Mouse (Mus musculus): ENCODE measurements at regions not wholly inside any gene's neighbourhood (a gene's known extent, or its start where the extent isn't known, plus 50 kb on each side); places are given as distances from the start of the nearest gene placed in this dataset.
A peak's percentile ranks its signal among the peaks of the same experiment; 100 is the strongest.

- ATAC-seq (ENCODE audit: poor library complexity, severe bottlenecking): no peak
Measured at GRCm38 (mm10) chr6:51263595-51263994, 168.9 kb upstream of the Nfe2l3 start.

DNA sequence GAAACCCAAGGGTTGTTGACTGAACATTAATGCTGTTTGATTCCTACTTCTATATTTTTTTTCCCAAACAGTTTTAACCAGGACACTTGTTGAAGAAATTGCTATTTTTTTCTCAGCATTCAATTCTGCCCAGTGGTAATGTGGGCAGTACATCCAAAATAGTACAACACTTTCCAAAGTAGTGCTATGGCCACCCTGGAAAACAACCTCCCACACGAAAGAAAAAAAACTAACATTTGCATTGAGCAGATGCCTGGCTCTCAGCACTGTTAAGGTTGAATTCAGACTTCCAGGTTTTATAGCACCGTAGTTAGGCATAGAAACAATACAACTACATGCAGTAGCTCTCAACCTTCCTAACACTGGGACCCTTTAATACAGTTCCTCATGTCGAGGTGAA, 167.1 kb upstream of the Nfe2l3 start:
- ATAC-seq (ENCODE audit: poor library complexity, severe bottlenecking): no peak

DNA sequence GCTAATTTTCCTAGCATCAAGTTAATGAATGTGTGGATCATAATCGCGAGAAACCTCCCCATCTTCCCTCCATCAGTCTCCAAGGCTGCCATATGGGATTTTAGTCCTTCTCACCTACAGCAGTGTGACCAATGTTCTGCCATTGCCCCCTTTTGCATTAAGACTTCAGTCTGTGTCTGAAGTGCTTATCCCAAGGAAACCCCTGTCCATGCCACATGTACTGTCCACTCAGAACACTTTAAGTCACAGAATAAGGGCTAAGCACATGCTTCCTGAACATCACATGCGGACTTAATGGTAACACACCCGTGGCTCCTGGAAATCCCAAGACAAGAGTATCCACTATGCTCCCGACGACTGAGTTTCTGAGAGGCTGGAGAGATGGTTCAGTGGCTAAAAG, 165.7 kb upstream of the Nfe2l3 start:
- no peak for ATAC-seq (ENCODE audit: poor library complexity, severe bottlenecking)

DNA sequence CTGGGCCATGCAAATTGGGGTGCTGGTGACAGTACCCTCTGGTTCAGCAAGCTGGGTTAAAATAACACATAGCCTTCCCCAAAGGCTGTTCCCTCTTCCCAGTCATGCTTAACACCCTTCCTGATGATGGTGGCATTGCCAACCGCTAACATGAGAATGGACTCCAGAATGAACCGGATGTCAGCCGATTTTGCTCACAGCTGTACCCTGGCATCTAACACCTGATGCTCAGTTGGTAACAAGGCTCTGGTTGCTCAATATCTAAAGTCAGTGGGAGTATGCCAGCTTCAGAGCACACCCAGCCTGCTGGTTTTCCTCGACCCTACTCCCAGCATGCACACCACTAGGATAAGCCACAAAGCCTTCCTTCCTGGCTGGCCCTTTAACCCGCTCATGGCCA, 164.6 kb upstream of the Nfe2l3 start:
- no peak for ATAC-seq (ENCODE audit: poor library complexity, severe bottlenecking)

- no peak for ATAC-seq (ENCODE audit: poor library complexity, severe bottlenecking)
Measured at GRCm38 (mm10) chr6:51268931-51269330, 163.5 kb upstream of the Nfe2l3 start.

DNA sequence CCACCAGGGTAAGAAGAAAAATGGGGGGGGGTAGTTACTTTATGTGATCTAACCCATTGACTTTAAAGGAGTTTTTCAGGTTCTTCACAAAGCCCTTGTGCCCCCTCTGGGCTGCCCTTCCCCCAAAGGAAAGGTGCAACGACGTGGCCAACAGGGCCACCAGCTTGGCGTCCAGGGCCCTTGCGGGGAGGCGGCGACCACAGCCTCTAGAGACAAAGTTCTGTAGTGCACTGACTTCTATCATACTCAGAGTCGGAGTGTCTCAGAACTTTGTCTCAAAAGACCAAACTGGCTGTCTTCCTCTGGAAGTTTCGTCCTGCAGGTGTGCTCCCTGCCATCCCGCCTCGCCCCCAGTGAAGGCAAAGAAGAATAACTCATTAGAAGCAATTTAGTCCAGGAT, 162.9 kb upstream of the Nfe2l3 start:
- ATAC-seq (ENCODE audit: poor library complexity, severe bottlenecking): no peak

DNA sequence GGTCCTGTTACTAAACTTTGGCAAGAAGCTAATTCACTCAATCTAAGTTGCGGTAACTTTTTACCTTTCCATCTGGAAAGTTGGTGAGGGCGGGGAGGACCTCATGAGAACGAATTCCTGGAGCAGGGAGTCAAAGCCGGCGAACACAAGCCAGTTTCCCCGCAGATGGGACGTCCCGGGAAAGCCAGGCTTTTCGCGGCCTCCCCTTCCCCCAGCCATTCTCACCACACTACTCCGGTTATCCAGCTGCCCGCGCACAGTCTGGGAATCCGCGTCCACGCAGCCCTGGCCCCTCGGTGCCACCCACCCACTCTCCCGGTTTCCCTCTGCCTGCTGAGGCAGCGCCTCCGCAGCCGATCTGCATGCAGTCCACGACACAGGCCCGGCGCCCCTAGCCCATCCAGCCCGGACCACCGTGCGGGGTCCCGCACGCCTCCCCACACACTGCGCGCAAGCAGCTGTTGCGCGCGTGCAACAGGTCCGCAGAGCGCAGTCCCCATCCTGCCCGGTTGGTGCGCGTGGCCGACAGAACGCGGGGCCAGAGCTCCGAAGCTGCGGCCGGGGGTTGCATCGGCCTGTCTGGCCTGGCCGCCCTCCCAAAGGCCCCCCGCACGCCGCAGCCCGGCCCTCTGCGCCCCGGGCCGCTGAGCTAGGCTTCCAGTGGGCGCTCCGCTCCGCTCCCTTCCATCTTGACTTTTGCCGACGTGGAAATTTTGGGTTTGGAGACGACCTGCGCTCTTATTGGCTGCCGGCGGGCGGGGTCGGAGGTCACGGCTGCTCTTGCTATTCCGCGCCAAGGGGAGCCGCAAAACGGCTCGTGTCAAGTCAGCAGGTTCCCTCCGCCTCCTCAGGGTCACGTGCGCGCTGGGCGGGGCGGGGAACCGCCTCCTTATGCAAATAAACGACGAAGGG, 162.0 kb upstream of the Nfe2l3 start:
- ATAC-seq (ENCODE audit: poor library complexity, severe bottlenecking): peak; percentile 94

GRCm38 (mm10) chr6:51271128-51271480, 161.4 kb upstream of the Nfe2l3 start:
- no peak for ATAC-seq (ENCODE audit: poor library complexity, severe bottlenecking)

GRCm38 (mm10) chr6:51272136-51272736, 160.2 kb upstream of the Nfe2l3 start:
- no peak for ATAC-seq (ENCODE audit: poor library complexity, severe bottlenecking)

- ATAC-seq (ENCODE audit: poor library complexity, severe bottlenecking): no peak
Measured at GRCm38 (mm10) chr6:51279491-51279890, 153.0 kb upstream of the Nfe2l3 start.

- ATAC-seq (ENCODE audit: poor library complexity, severe bottlenecking): no peak
Measured at GRCm38 (mm10) chr6:51280231-51280630, 152.2 kb upstream of the Nfe2l3 start.

DNA sequence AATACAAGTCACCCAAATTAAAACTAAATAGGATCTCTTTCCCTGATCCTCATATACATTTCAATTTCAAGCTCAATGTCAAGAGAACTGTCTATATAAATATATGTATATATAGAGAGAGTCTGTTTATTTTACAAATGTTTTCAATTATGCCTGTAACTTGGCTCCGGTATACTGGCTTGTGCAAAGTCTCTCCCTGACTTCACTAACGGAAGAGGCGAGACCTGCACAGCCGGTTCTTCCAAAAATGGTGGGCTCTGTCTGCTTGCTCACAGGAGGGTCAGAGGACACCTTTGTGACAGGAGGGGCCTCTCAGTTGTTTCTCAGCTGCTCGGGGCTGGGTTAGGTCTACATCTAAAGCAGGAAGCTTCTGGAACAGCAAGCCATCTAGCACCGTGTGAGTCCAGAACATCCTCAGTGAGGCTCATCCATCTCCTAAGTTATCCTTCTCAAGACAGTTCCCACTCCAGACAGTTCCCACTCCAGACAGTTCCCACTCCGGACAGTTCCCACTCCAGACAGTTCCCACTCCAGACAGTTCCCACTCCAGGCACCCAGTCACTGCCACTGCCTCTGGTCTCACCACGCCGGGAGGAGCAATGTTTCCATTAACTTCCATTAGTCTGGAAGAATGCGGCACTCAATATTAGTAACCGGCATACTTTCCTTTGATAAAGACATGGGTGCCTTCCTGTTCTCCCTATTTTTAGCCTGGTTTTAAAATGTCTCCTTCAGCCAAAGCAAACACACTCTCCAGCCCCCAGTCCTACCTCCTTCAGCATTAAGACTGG, 148.4 kb upstream of the Nfe2l3 start:
- no peak for ATAC-seq (ENCODE audit: poor library complexity, severe bottlenecking)

- ATAC-seq (ENCODE audit: poor library complexity, severe bottlenecking): no peak
Measured at GRCm38 (mm10) chr6:51284881-51285280, 147.6 kb upstream of the Nfe2l3 start.

- no peak for ATAC-seq (ENCODE audit: poor library complexity, severe bottlenecking)
Measured at GRCm38 (mm10) chr6:51286836-51287235, 145.6 kb upstream of the Nfe2l3 start.

DNA sequence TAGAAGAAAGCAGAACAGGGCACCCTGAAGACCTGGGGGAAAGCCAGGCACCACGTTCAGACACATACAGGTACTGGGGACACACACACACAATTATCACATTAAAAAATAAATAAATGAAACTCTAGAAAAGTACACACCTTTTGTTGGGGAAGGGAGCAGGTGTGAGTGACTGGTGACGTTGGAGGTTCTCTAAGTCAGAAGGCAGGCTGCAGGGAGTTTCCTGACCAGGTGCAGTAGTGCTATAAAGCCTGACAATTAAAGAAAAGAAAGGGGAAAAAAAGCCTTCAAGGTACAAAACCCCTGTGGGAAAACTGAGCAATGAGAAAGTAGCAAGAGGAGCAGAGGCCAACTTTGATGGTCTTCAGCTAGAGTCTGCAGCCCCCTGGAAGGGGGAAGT, 145.1 kb upstream of the Nfe2l3 start:
- no peak for ATAC-seq (ENCODE audit: poor library complexity, severe bottlenecking)

DNA sequence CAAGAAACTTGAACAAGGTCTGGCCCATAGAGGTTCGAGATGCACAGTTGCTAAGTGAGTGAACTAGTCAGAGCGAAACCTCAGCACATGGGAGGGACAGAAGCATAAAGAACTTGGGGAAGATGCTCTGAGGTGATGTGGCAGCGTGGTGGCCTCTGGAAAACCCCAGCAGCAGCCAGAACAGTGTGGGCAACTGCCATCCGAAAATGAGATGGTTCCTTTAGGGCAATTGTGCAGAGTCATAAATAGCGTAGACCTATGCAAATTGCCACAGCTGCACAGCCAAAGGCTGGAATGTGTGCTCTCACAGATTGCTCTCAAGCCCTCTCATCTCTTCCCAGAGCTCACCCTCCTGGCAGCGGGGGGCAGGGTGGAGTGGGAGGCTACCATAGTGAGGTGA, 144.7 kb upstream of the Nfe2l3 start:
- ATAC-seq (ENCODE audit: poor library complexity, severe bottlenecking): no peak

DNA sequence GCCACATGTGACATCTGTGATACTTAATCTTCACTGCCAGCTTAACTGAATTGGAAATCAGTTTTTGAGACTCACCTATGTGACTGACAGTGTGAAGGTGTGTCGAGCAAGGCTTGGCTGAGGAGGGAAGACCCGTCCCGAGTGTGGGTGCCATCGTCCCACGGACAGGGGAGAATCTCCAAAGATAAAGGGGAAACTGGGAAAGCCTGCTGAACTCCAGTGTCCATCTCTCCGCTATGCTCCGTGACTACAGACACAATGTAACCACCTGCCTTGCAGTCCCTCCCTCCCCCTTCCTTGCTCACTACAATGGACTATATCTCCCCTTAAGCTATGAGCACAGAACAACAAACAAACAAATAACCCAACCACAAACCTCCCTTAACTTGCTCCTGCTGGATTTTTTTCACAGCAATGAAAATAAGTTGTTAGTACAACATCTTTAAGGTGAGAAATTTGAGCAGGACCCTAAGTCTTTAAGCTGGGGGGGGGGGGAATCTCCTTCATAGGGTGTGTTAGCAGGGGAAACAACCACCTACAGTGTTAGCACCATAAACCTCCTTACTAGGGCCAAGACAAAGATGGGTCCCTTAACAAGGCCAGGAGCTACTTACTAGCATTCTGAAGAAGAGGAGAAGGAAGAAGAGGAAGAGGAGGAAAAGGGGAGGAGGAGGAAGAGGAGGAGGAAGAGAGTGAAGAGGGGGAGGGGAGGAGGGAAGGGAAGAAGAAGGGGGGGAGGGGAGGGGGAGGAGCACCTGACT, 144.0 kb upstream of the Nfe2l3 start:
- ATAC-seq (ENCODE audit: poor library complexity, severe bottlenecking): no peak

DNA sequence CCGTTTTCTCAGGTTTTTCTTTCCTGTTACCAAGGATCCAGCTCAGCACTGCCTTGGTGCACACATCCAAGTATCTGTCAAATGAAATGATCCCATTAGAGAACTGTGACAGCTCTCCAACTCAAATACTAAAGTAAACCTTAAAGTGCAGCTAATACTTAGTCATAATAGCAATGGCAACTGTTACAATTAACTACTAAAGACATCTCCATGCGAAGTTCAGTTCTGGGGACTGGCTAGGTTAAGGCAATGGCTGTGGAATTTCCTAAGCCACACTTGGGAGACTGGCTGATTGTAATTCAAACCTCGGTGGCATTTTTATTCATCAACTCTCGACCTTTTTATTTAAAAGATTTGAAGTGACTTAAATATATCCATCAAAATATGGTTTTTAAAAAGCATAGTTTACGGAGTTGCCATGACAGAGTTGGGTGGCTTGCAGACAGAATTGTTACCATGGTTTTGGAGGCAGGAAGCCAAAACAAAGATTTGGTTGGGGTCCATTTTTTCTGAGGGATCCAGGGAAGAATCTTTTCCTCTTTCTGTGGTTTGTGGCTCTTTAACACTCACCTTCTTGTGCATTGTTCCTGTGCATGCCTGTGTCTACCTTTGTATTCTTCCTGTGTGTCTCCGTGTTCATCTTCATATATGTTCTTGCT, 143.3 kb upstream of the Nfe2l3 start:
- no peak for ATAC-seq (ENCODE audit: poor library complexity, severe bottlenecking)

DNA sequence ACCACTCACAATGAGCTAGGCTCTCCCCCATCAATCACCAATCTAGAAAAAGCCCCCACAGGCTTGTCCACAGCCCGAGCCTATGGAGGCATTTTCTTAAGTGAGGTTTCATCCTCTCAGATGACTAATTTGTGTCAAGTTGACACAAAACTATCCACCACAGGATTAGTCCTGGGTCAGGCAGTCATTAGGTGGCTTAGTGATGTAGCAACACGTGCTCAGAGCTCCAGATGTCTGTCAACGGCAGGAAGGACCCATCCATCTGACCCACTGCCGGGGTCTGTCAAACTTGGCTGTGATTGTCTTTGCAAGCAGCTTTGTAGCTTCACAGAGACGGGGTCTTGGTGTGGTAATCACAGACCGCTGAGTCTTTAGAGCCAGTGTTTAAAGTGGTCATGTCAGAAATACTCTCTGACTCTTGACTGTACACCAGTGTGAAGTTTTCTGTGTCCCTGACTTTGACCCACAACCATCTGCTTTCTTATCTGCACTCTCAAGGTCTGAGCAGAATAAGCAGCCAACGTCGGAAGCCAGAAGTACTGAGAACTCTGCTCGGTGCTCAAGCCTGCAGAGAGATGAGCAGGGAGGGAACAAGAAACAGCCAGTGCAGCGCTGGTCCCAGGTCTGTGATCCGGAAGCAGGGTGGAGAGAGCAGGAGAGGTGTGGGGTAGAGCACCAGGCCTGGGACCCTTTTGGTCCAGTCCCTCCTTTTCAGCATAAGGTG, 131.6 kb upstream of the Nfe2l3 start:
- no peak for ATAC-seq (ENCODE audit: poor library complexity, severe bottlenecking)

DNA sequence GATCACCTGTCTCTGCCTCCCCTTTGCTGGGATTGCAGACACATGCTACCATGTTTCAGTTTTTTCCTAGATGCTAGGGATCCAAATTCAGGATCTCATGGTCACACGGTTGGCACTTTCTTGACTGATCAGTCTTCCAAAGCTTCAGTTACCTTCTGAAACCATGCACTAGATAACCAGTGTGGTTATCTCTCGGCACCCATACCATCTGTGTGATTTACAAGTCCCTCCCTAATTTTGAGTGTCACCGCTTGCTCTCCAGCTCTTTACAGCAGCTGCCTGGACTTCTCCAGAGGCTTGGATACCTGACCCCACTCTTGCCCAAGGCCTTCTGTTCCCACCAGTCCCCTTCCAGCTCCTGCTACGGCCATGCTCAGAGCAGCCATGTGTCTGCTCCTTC, 130.6 kb upstream of the Nfe2l3 start:
- ATAC-seq (ENCODE audit: poor library complexity, severe bottlenecking): no peak
